Mouse (Mus musculus): ENCODE measurements around the gene Ube2n. TPM values are rescaled to one million over a fixed set of nuclear protein-coding genes. Genes with fewer than 3 reads are reported as not detected.

Gene Ube2n
- polyA plus RNA-seq, 1 experiment from 2014 or later = 409 TPM

- peaks cover 4% of the 10 kb centered on the region; the same call in 1 of the 2 replicates for H3K4me1 ChIP-seq (ENCODE audit: control insufficient read depth, insufficient read depth, low read length)
- 87% methylated on average over 7 of the region's 7 CpGs for WGBS
- no peak overlapping the region for H3K4me3 ChIP-seq (ENCODE audit: low read length)
- no peak overlapping the region for H3K9ac ChIP-seq (ENCODE audit: low read depth, low read length)
- H3K27ac ChIP-seq (ENCODE audit: low read depth, low read length) = no peak overlapping the region
- H3K9me3 ChIP-seq (ENCODE audit: control insufficient read depth, low read length) = no peaks in the 10 kb centered on the region
- H3K4me2 ChIP-seq (replicated peaks; ENCODE audit: low read depth, low read length) = no peak overlapping the region
- H3K36me3 ChIP-seq (ENCODE audit: control insufficient read depth, insufficient read depth, low read length) = no peaks in the 10 kb centered on the region
- no peaks in the 10 kb centered on the region for H3K27me3 ChIP-seq (ENCODE audit: control insufficient read depth, insufficient read depth, low read length)
- ATAC-seq (ENCODE audit: low FRiP score, low TSS enrichment) = no peak
These were observed 18.4 kb downstream of the Ube2n start for GRCm38 (mm10) chr10:95533382-95533781.

- Histone ChIP-seq H3K27me3 (ENCODE audit: control insufficient read depth, insufficient read depth, low read length) (no peaks in the 10 kb centered on the region), H3K36me3 (ENCODE audit: control insufficient read depth, insufficient read depth, low read length) (no peaks in the 10 kb centered on the region), H3K4me2 (replicated peaks; ENCODE audit: low read depth, low read length) (no peak overlapping the region), H3K9ac (ENCODE audit: low read depth, low read length) (no peak overlapping the region), H3K27ac (ENCODE audit: low read depth, low read length) (no peak overlapping the region), H3K9me3 (ENCODE audit: control insufficient read depth, low read length) (no peaks in the 10 kb centered on the region), H3K4me1 (ENCODE audit: control insufficient read depth, insufficient read depth, low read length) (peaks cover under 1% of the 10 kb centered on the region; the same call in 1 of the 2 replicates), H3K4me3 (ENCODE audit: low read length) (no peak overlapping the region)
- 88% methylated on average over 8 of the region's 8 CpGs for WGBS
- ATAC-seq (ENCODE audit: low FRiP score, low TSS enrichment) = no peak
These were observed 20.7 kb downstream of the Ube2n start for GRCm38 (mm10) chr10:95535399-95536221.

GRCm38 (mm10) chr10:95536222-95536541 is 21.2 kb downstream of the Ube2n start:
- Histone ChIP-seq H3K4me3 (ENCODE audit: low read length) (no peak overlapping the region), H3K4me2 (replicated peaks; ENCODE audit: low read depth, low read length) (no peak overlapping the region), H3K27ac (ENCODE audit: low read depth, low read length) (no peak overlapping the region), H3K27me3 (ENCODE audit: control insufficient read depth, insufficient read depth, low read length) (no peaks in the 10 kb centered on the region), H3K9ac (ENCODE audit: low read depth, low read length) (no peak overlapping the region), H3K36me3 (ENCODE audit: control insufficient read depth, insufficient read depth, low read length) (no peaks in the 10 kb centered on the region), H3K9me3 (ENCODE audit: control insufficient read depth, low read length) (no peaks in the 10 kb centered on the region), H3K4me1 (ENCODE audit: control insufficient read depth, insufficient read depth, low read length) (no peaks in the 10 kb centered on the region)
- WGBS = 85% methylated on average over 6 of the region's 6 CpGs
- ATAC-seq (ENCODE audit: low FRiP score, low TSS enrichment) = no peak

- no peak overlapping the region for H3K4me2 ChIP-seq (replicated peaks; ENCODE audit: low read depth, low read length)
- no peak overlapping the region for H3K9ac ChIP-seq (ENCODE audit: low read depth, low read length)
- WGBS = 84% methylated on average over 3 of the region's 3 CpGs
These were observed 24.3 kb downstream of the Ube2n start for GRCm38 (mm10) chr10:95539260-95539659.

GRCm38 (mm10) chr10:95539841-95540240 is 24.9 kb downstream of the Ube2n start:
- H3K4me3 ChIP-seq (ENCODE audit: low read length) = no peak overlapping the region
- H3K27ac ChIP-seq (ENCODE audit: low read depth, low read length) = no peak overlapping the region
- no peak overlapping the region for H3K9ac ChIP-seq (ENCODE audit: low read depth, low read length)
- WGBS = 87% methylated on average over 3 of the region's 3 CpGs
- no peaks in the 10 kb centered on the region for H3K9me3 ChIP-seq (ENCODE audit: control insufficient read depth, low read length)
- H3K27me3 ChIP-seq (ENCODE audit: control insufficient read depth, insufficient read depth, low read length) = no peaks in the 10 kb centered on the region
- H3K36me3 ChIP-seq (ENCODE audit: control insufficient read depth, insufficient read depth, low read length) = peaks cover 18% of the 10 kb centered on the region
- no peak overlapping the region for H3K4me2 ChIP-seq (replicated peaks; ENCODE audit: low read depth, low read length)
- ATAC-seq (ENCODE audit: low FRiP score, low TSS enrichment) = no peak
- no peaks in the 10 kb centered on the region for H3K4me1 ChIP-seq (ENCODE audit: control insufficient read depth, insufficient read depth, low read length)

More at GRCm38 (mm10) chr10:95539260-95539659, 24.3 kb downstream of the Ube2n start:
- Histone ChIP-seq H3K4me3 (ENCODE audit: low read length) (no peak overlapping the region), H3K36me3 (ENCODE audit: control insufficient read depth, insufficient read depth, low read length) (peaks cover 12% of the 10 kb centered on the region), H3K4me1 (ENCODE audit: control insufficient read depth, insufficient read depth, low read length) (no peaks in the 10 kb centered on the region), H3K27ac (ENCODE audit: low read depth, low read length) (no peak overlapping the region), H3K9me3 (ENCODE audit: control insufficient read depth, low read length) (no peaks in the 10 kb centered on the region), H3K27me3 (ENCODE audit: control insufficient read depth, insufficient read depth, low read length) (no peaks in the 10 kb centered on the region)
- no peak for ATAC-seq (ENCODE audit: low FRiP score, low TSS enrichment)

GRCm38 (mm10) chr10:95542916-95543315 is 28.0 kb downstream of the Ube2n start:
- no peak overlapping the region for H3K4me2 ChIP-seq (replicated peaks; ENCODE audit: low read depth, low read length)
- no peak overlapping the region for H3K27ac ChIP-seq (ENCODE audit: low read depth, low read length)
- H3K9ac ChIP-seq (ENCODE audit: low read depth, low read length) = no peak overlapping the region
- H3K9me3 ChIP-seq (ENCODE audit: control insufficient read depth, low read length) = no peaks in the 10 kb centered on the region
- H3K36me3 ChIP-seq (ENCODE audit: control insufficient read depth, insufficient read depth, low read length) = peaks cover 47% of the 10 kb centered on the region
- H3K4me1 ChIP-seq (ENCODE audit: control insufficient read depth, insufficient read depth, low read length) = no peaks in the 10 kb centered on the region
- no peak for ATAC-seq (ENCODE audit: low FRiP score, low TSS enrichment)
- 90% methylated on average over 4 of the region's 4 CpGs for WGBS
- no peaks in the 10 kb centered on the region for H3K27me3 ChIP-seq (ENCODE audit: control insufficient read depth, insufficient read depth, low read length)
- no peak overlapping the region for H3K4me3 ChIP-seq (ENCODE audit: low read length)

GRCm38 (mm10) chr10:95543377-95543776 is 28.4 kb downstream of the Ube2n start:
- no peaks in the 10 kb centered on the region for H3K27me3 ChIP-seq (ENCODE audit: control insufficient read depth, insufficient read depth, low read length)
- H3K36me3 ChIP-seq (ENCODE audit: control insufficient read depth, insufficient read depth, low read length) = peaks cover 51% of the 10 kb centered on the region
- H3K9me3 ChIP-seq (ENCODE audit: control insufficient read depth, low read length) = no peaks in the 10 kb centered on the region
- no peak for ATAC-seq (ENCODE audit: low FRiP score, low TSS enrichment)
- H3K27ac ChIP-seq (ENCODE audit: low read depth, low read length) = no peak overlapping the region
- WGBS = 90% methylated on average over 2 of the region's 2 CpGs
- no peak overlapping the region for H3K9ac ChIP-seq (ENCODE audit: low read depth, low read length)
- no peak overlapping the region for H3K4me3 ChIP-seq (ENCODE audit: low read length)
- no peak overlapping the region for H3K4me2 ChIP-seq (replicated peaks; ENCODE audit: low read depth, low read length)
- H3K4me1 ChIP-seq (ENCODE audit: control insufficient read depth, insufficient read depth, low read length) = no peaks in the 10 kb centered on the region

GRCm38 (mm10) chr10:95544004-95544403 is 29.1 kb downstream of the Ube2n start:
- no peak overlapping the region for H3K4me2 ChIP-seq (replicated peaks; ENCODE audit: low read depth, low read length)
- H3K27me3 ChIP-seq (ENCODE audit: control insufficient read depth, insufficient read depth, low read length) = no peaks in the 10 kb centered on the region
- H3K9me3 ChIP-seq (ENCODE audit: control insufficient read depth, low read length) = no peaks in the 10 kb centered on the region
- H3K36me3 ChIP-seq (ENCODE audit: control insufficient read depth, insufficient read depth, low read length) = peaks cover 56% of the 10 kb centered on the region
- H3K4me3 ChIP-seq (ENCODE audit: low read length) = no peak overlapping the region
- no peak for ATAC-seq (ENCODE audit: low FRiP score, low TSS enrichment)
- no peak overlapping the region for H3K27ac ChIP-seq (ENCODE audit: low read depth, low read length)
- H3K9ac ChIP-seq (ENCODE audit: low read depth, low read length) = no peak overlapping the region
- no peaks in the 10 kb centered on the region for H3K4me1 ChIP-seq (ENCODE audit: control insufficient read depth, insufficient read depth, low read length)

- no peak overlapping the region for H3K4me3 ChIP-seq (ENCODE audit: low read length)
- 89% methylated on average over 2 of the region's 2 CpGs for WGBS
- no peaks in the 10 kb centered on the region for H3K27me3 ChIP-seq (ENCODE audit: control insufficient read depth, insufficient read depth, low read length)
- H3K4me2 ChIP-seq (replicated peaks; ENCODE audit: low read depth, low read length) = no peak overlapping the region
- H3K9ac ChIP-seq (ENCODE audit: low read depth, low read length) = no peak overlapping the region
- H3K36me3 ChIP-seq (ENCODE audit: control insufficient read depth, insufficient read depth, low read length) = peaks cover 62% of the 10 kb centered on the region
- no peaks in the 10 kb centered on the region for H3K4me1 ChIP-seq (ENCODE audit: control insufficient read depth, insufficient read depth, low read length)
- H3K9me3 ChIP-seq (ENCODE audit: control insufficient read depth, low read length) = no peaks in the 10 kb centered on the region
- H3K27ac ChIP-seq (ENCODE audit: low read depth, low read length) = no peak overlapping the region
- ATAC-seq (ENCODE audit: low FRiP score, low TSS enrichment) = no peak
These were observed 29.7 kb downstream of the Ube2n start for GRCm38 (mm10) chr10:95544651-95545050.
